Mouse (Mus musculus) CH12.LX (cell line): Measurements from ENCODE around the gene Carmil1. TPM values are rescaled to one million over a fixed set of nuclear protein-coding genes. Genes with fewer than 3 reads are reported as not detected.
A peak's percentile ranks its signal among the peaks of the same experiment; 100 is the strongest.

Experiments
- DNase-seq: peaks from one replicate; pipeline ENCODE4 v3.0.0-alpha.2; 2013; ENCODE audit errors: extremely low read depth
- H3K27ac ChIP-seq: 2 replicates; pipeline ENCODE4 v1.5.1; 2012; ENCODE audit warnings: low read depth, mild to moderate bottlenecking, control low read depth, moderate library complexity; ENCODE audit not compliant: insufficient read depth
- H3K27me3 ChIP-seq: replicated peaks from 2 replicates; pipeline ENCODE3; 2012; ENCODE audit warnings: inconsistent platforms
- H3K36me3 ChIP-seq, 2 experiments: replicated peaks in 1 of 2; 2 replicates each; pipeline versions ENCODE3 to v1.6.1; 2012; ENCODE audit warnings: inconsistent platforms in 1 of 2, low read length in 1 of 2, mild to moderate bottlenecking in 1 of 2, mixed read lengths in 1 of 2, moderate library complexity in 1 of 2; ENCODE audit not compliant: control insufficient read depth in 1 of 2, insufficient read depth in 1 of 2
- H3K4me1 ChIP-seq, 2 experiments: 2 replicates each; pipeline ENCODE4 v1.6.1; 2012; ENCODE audit warnings: inconsistent platforms in 1 of 2, moderate library complexity in 1 of 2; ENCODE audit not compliant: insufficient read depth in 2 of 2, control insufficient read depth in 1 of 2
- H3K4me2 ChIP-seq: 2 replicates; pipeline ENCODE4 v1.6.1; 2012; ENCODE audit warnings: low read depth, mild to moderate bottlenecking, control low read depth; ENCODE audit not compliant: poor library complexity, insufficient read depth, severe bottlenecking
- H3K4me3 ChIP-seq, 3 experiments: fragments of 150-350 bp in 1 of 3; sonication (generic) in 1 of 3; replicated peaks in 1 of 3; 2 replicates each; pipeline versions ENCODE3 to v1.5.1; 2011 to 2012; ENCODE audit warnings: low read depth in 2 of 3, low read length in 2 of 3, mild to moderate bottlenecking in 2 of 3, moderate library complexity in 2 of 3, control low read depth in 1 of 3, improper control_type of control experiment in 1 of 3, inconsistent platforms in 1 of 3, mixed read lengths in 1 of 3; ENCODE audit not compliant: poor library complexity in 1 of 3
- H3K79me2 ChIP-seq: replicated peaks from 2 replicates; pipeline ENCODE4 v1.6.1; 2012; ENCODE audit warnings: mild to moderate bottlenecking, moderate library complexity; ENCODE audit not compliant: control insufficient read depth, poor library complexity, insufficient read depth, severe bottlenecking; ENCODE audit errors: extremely low read depth
- H3K9ac ChIP-seq: 2 replicates; pipeline ENCODE4 v1.6.1; 2012; ENCODE audit warnings: low read depth, mild to moderate bottlenecking, control low read depth, moderate library complexity; ENCODE audit not compliant: insufficient read depth
- H3K9me3 ChIP-seq: replicated peaks from 2 replicates; pipeline ENCODE3; 2012; ENCODE audit warnings: low read length, inconsistent platforms, mixed read lengths
- BHLHE40 ChIP-seq: IDR thresholded peaks from 2 replicates; pipeline ENCODE4 v1.6.1; 2011; ENCODE audit warnings: mild to moderate bottlenecking, low read depth, low read length, improper control_type of control experiment
- CHD2 ChIP-seq: IDR thresholded peaks from 2 replicates; pipeline ENCODE4 v1.6.1; 2011; ENCODE audit warnings: low read length, improper control_type of control experiment
- CTCF ChIP-seq, 2 experiments: IDR thresholded peaks in 1 of 2; conservative IDR thresholded peaks in 1 of 2; 2 replicates each; pipeline ENCODE4 v1.5.1; 2011 to 2012; ENCODE audit warnings: low read depth in 2 of 2, low read length in 2 of 2, improper control_type of control experiment in 1 of 2, inconsistent platforms in 1 of 2, mild to moderate bottlenecking in 1 of 2, moderate library complexity in 1 of 2
- E2F4 ChIP-seq: IDR thresholded peaks from 2 replicates; pipeline ENCODE4 v1.6.1; 2011; ENCODE audit warnings: low read depth, low read length, improper control_type of control experiment; ENCODE audit not compliant: insufficient replicate concordance
- EP300 ChIP-seq: IDR thresholded peaks from 2 replicates; pipeline ENCODE4 v1.6.1; 2011; ENCODE audit warnings: low read length, improper control_type of control experiment
- JUND ChIP-seq: conservative IDR thresholded peaks from 2 replicates; pipeline ENCODE4 v1.6.1; 2011; ENCODE audit warnings: low read depth, low read length, improper control_type of control experiment
- MEF2A ChIP-seq: IDR thresholded peaks from 2 replicates; pipeline ENCODE4 v1.6.1; 2014; ENCODE audit warnings: low read depth, mild to moderate bottlenecking, inconsistent platforms, low read length, improper control_type of control experiment, borderline replicate concordance
- MXI1 ChIP-seq: IDR thresholded peaks from 2 replicates; pipeline ENCODE4 v1.6.1; 2011; ENCODE audit warnings: mild to moderate bottlenecking, low read depth, low read length, improper control_type of control experiment
- MYC ChIP-seq: IDR thresholded peaks from 2 replicates; pipeline ENCODE4 v1.6.1; 2011; ENCODE audit warnings: low read depth, mild to moderate bottlenecking, improper control_type of control experiment, low read length
- NRF1 ChIP-seq: IDR thresholded peaks from 2 replicates; pipeline ENCODE4 v1.6.1; 2014; ENCODE audit warnings: low read depth, mild to moderate bottlenecking, inconsistent platforms, low read length, improper control_type of control experiment, moderate library complexity
- RAD21 ChIP-seq: IDR thresholded peaks from 2 replicates; pipeline ENCODE4 v1.6.1; 2011; ENCODE audit warnings: low read depth, mild to moderate bottlenecking, low read length, improper control_type of control experiment, moderate library complexity
- RCOR1 ChIP-seq: conservative IDR thresholded peaks from 2 replicates; pipeline ENCODE4 v1.6.1; 2012; ENCODE audit warnings: low read depth, mild to moderate bottlenecking, inconsistent platforms, low read length, improper control_type of control experiment
- SMC3 ChIP-seq: IDR thresholded peaks from 2 replicates; pipeline ENCODE4 v1.6.1; 2011; ENCODE audit warnings: low read depth, low read length, improper control_type of control experiment
- TBP ChIP-seq: conservative IDR thresholded peaks from 2 replicates; pipeline ENCODE4 v1.6.1; 2011; ENCODE audit warnings: low read depth, low read length, improper control_type of control experiment
- TCF12 ChIP-seq: IDR thresholded peaks from 2 replicates; pipeline ENCODE4 v1.6.1; 2014; ENCODE audit warnings: low read depth, mild to moderate bottlenecking, inconsistent platforms, low read length, improper control_type of control experiment
- USF1 ChIP-seq: IDR thresholded peaks from 2 replicates; pipeline ENCODE4 v1.6.1; 2014; ENCODE audit warnings: low read depth, mild to moderate bottlenecking, inconsistent platforms, low read length, improper control_type of control experiment
- ZC3H11A ChIP-seq: IDR thresholded peaks from 2 replicates; pipeline ENCODE4 v1.6.1; 2012; ENCODE audit warnings: low read depth, mild to moderate bottlenecking, inconsistent platforms, low read length, improper control_type of control experiment
- dilution Hi-C: fragments of 300-500 bp; cut with MboI; formaldehyde crosslinking; loops from 2 replicates; pipeline ENCODE4 v1.14.3; 2020; ENCODE audit warnings: low sequenced_read_pairs; ENCODE audit not compliant: extremely low pct_unique_long_range_greater_than_20kb, extremely low pct_ligation_motif_present
- in situ Hi-C: fragments of 300-500 bp; cut with MboI; formaldehyde crosslinking; loops from 3 replicates; pipeline ENCODE4 v1.14.3; 2019; ENCODE audit warnings: low sequenced_read_pairs, low pct_ligation_motif_present, low pct_unique_long_range_greater_than_20kb, mixed read lengths
- polyA plus RNA-seq: library from polyadenylated mRNA; unstranded; fragments of >175 nt; gene quantifications from 2 replicates; pipeline ENCODE4 v1.2.1, GENCODE M21; 2012; ENCODE audit warnings: low read depth; ENCODE audit not compliant: insufficient read length
- total RNA-seq, 2 experiments: library from RNA; depleted of rRNA; stranded (reverse); fragments of 300-350 nt in 1 of 2; fragments of >200 nt in 1 of 2; gene quantifications; 2 replicates each; pipeline ENCODE4 v1.2.3; 2012 to 2014

Carmil1 gene
- total and polyA plus RNA-seq, 3 experiments = 1.1 to 9.4 (median 7.2) TPM

DNA sequence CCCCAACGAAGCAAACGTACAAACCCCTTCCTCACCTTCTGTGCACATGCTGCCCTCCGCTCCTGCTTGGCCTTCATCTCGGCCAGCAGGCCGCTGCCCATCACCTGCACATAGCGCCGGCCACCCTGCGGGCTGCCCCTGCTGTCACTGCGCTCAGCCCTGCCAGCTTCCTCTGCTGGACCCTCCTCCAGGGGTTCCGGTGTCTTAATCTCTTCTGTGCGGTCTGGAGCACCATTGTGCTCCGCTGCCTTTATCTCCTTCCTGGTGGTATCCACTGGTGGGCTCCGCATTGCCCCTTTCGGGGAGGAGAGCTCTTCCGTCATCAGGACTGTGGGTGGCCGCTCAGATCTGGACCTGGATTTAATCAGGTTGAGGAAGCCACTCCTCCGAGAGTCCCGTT lies 244.4 kb downstream of the Carmil1 start:
- Histone ChIP-seq H3K27ac (no peak overlapping the region), H3K9ac (no peak overlapping the region), H3K79me2 (no peaks in the 10 kb centered on the region), H3K9me3 (no peaks in the 10 kb centered on the region), H3K27me3 (no peaks in the 10 kb centered on the region), H3K4me1 (no peaks in the 10 kb centered on the region), H3K4me3 (no peak overlapping the region), H3K36me3 (peaks cover 0 to 8% of the 10 kb centered on the region in 2 experiments), H3K4me2 (no peak overlapping the region)
- no peak for TF ChIP-seq BHLHE40
- TF ChIP-seq MYC = no peak
- no peak for TF ChIP-seq NRF1
- no peak for TF ChIP-seq TBP
- no peak for TF ChIP-seq CHD2
- no peak for TF ChIP-seq ZC3H11A
- TF ChIP-seq SMC3 = no peak
- no peak for DNase-seq
- in situ Hi-C loops = no loop called here
- dilution Hi-C loops = no loop called here

GRCm38 (mm10) chr13:24027191-24028170 lies 253.1 kb downstream of the Carmil1 start:
- Histone ChIP-seq H3K9me3 (no peaks in the 10 kb centered on the region), H3K4me1 (peaks cover 0 to 9% of the 10 kb centered on the region in 2 experiments; a peak in 1 of 4 replicates), H3K27me3 (no peaks in the 10 kb centered on the region), H3K4me3 (no peak overlapping the region), H3K79me2 (no peaks in the 10 kb centered on the region), H3K9ac (no peak overlapping the region), H3K27ac (no peak overlapping the region), H3K36me3 (peaks cover 0 to 3% of the 10 kb centered on the region in 2 experiments), H3K4me2 (no peak overlapping the region)
- TF ChIP-seq RAD21 (peak; percentile 81), USF1 (no peak), TCF12 (no peak), CTCF (conservative IDR thresholded peaks at IDR 0.05 in 1 of 2, IDR thresholded peaks at IDR 0.05 in 1 of 2; ENCODE audit: low read depth in 2 of 2, low read length in 2 of 2) (peak in 1 of 2 experiments; percentile 73; a peak in 2 of 4 replicates), SMC3 (peak; percentile 54)
- peak; percentile 27 for DNase-seq
- dilution Hi-C loops (no loop called here), in situ Hi-C loops (no loop called here)

DNA sequence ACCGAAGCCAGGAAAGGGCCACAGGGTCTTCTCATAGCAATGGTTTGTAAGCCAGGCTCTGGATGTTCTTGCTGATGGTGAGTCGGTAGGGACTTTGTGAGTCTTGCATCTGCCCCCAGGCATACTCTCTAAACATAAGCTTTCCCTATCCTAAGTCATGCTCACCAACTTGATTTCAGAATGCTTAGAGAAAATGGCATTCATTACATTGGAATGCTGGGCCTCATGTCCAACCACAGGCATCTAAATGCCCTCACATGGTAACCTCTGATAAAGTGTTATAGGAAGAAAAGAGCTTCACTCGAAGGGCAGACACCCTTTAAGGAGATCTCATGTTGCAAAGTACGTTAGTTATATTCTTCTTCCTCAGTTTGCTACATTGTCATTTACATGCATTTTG lies 262.1 kb downstream of the Carmil1 start:
- no peak for TF ChIP-seq JUND
- no peak for TF ChIP-seq E2F4
- TF ChIP-seq RCOR1 = no peak
- TF ChIP-seq MXI1 = no peak
- TF ChIP-seq EP300 = no peak
- no peak for TF ChIP-seq MEF2A
- H3K27me3 ChIP-seq = no peaks in the 10 kb centered on the region
- H3K36me3 ChIP-seq = peaks cover 0 to 2% of the 10 kb centered on the region in 2 experiments
- DNase-seq = no peak
- no peak overlapping the region for H3K4me3 ChIP-seq
- no peak overlapping the region for H3K4me2 ChIP-seq
- dilution Hi-C loops (no loop called here), in situ Hi-C loops (no loop called here)
- no peaks in the 10 kb centered on the region for H3K9me3 ChIP-seq
- no peak overlapping the region for H3K9ac ChIP-seq
- H3K27ac ChIP-seq = no peak overlapping the region
- H3K4me1 ChIP-seq = peaks cover 0 to 8% of the 10 kb centered on the region in 2 experiments; a peak in 2 of 4 replicates
- H3K79me2 ChIP-seq = no peaks in the 10 kb centered on the region
